Mouse (Mus musculus): ENCODE data around the gene Rbfox3.
A peak's percentile ranks its signal among the peaks of the same experiment; 100 is the strongest.

Gene Rbfox3

DNA sequence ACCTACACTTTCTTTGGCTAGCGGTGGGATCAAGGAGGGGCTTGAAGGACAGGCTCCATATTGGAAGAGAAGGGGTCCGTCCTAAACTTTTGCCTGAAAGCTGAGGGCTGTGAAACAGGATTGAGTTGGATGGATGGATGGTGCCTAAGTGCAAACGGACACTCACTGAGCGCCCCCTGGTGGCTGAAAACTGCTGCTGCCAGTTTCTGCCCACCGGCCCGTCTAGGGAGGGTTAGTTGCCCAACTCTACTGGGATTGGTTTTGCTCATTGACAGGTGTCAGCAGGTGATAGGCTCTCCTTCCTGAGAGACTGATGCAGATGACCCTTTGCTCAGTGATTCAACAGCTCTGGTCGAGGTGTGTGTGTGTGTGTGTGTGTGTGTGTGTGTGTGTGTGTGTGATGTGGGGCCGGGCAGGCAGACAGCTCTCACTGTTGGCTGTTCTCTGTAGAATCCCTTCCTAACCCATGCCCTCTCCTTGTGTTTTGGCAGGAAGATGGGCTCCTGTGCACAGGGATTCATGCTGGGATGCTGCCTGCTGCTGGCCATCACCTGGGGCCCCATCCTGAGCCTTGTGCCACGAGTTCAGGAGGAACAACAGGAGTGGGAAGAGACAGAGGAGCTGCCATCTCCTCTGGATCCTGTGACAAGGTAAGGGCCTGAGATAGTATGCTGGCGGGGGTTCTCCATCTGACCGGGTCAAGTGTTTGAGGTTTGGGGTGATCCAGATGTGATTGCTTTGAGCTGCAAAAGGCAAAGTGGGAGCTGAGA, 468.0 kb downstream of the Rbfox3 start:
- peak; percentile 47 to 59 for DNase-seq (ENCODE audit: low spot score in 2 of 2)

DNA sequence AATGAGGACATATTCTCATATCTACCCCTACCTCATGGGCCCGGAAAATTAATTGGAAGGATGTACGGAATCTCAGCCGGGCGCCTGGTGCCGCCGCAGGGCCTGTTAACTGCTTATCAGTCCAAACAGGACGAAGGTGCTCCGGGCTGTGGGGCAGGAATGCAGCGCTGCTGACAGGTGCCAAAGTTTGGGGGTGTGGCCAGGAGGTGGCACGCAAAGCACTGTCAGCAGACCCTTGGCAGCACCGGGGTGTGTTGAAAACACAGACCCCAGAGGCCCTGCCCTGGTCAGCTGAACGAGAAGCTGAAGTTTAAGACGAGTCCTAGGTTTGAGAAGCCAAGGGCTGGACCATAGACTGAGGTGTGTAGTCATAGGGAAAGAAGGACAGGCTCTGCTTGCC, 468.7 kb downstream of the Rbfox3 start:
- no peak for DNase-seq (ENCODE audit: low spot score in 2 of 2)

Measured in frontal cortex, postnatal 25 days (tissue).